Mouse (Mus musculus): ENCODE results near the gene Mfsd14a. TPM values are rescaled to one million over a fixed set of nuclear protein-coding genes. Genes with fewer than 3 reads are reported as not detected.

Gene Mfsd14a
- polyA plus RNA-seq, 1 experiment from 2014 or later = 82.2 TPM

DNA sequence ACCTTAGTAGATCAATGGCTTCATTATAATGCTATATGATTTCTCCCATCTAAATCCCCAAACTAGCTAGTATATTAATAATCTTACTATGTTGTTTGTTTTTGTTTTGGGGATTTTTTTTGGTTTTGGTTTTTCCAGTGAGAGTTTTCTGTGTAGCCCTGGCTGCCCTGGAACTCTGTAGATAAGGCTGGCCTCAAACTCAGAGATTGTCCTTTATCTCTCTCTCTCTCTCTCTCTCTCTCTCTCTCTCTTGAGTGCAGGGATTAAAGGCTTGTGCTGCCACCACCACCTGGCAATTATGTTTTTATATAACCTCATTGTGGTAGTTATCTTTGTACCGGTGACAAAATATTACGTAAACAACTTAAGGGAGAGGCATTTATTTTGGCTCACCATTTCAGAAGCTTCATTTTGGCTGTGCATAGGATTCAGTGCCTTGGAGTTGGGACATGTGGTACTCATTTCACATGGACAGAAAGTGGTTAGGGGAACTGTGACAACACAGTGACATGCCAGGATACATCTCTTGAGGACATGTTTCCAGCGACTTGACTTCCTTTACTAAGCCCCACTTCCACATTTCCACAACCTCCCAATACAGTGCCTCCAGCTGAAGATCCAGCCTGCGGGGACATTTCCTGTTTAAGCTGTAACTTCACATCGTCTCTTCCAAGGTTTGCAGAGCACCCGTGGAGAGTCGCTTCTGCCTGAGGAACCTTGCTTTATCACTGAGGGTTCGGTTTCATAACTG, 47.0 kb downstream of the Mfsd14a start:
- Histone ChIP-seq H3K27me3 (ENCODE audit: poor library complexity, severe bottlenecking) (no peaks in the 10 kb centered on the region), H3K36me3 (replicated peaks) (peaks cover 73% of the 10 kb centered on the region), H3K4me3 (no peak overlapping the region), H3K4me1 (no peaks in the 10 kb centered on the region), H3K27ac (no peak overlapping the region), H3K9me3 (no peaks in the 10 kb centered on the region)
- WGBS = 92% methylated on average over 8 of the region's 8 CpGs
- no peak for DNase-seq (ENCODE audit: extremely low spot score, low spot score)

DNA sequence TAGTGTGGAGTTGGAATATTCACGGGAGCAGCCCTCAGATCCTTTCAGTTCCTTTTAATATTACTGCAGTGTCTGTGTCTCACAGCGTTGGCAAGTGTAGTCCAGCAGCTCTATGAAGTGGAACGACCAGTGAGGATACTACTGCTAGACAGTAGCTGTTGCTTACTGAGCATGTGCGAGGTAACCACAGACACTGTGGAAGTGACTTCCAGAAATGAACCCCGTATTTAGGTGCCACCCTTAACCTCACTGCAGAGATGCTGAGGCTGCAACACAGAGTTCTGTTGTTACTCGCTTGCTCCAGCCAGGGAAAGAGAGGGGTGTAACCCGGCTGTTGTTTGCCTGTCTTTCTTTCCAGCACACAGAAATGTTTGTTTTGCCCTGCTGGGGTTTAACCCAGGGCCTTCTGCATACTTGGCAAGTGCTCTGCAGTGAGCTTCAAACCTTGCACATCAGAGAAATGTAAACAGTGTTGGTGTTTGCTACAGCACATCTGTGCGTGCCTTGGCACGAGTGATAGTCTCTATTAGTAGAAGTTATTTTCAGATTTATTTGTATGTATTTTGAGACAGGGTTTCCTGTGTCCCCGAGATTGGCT, 48.1 kb downstream of the Mfsd14a start, which contains the start of gene Trmt13:
Trmt13 (minus strand) TSS at position 293 of the 598 bp plus-strand sequence.
- Histone ChIP-seq H3K4me3 (no peak within 1 kb of the TSS), H3K27me3 (ENCODE audit: poor library complexity, severe bottlenecking) (no peaks in the 10 kb centered on the region), H3K4me1 (no peaks in the 10 kb centered on the region), H3K27ac (no peak within 1 kb of the TSS), H3K9me3 (no peaks in the 10 kb centered on the region), H3K36me3 (replicated peaks) (peaks cover 73% of the 10 kb centered on the region)
- no peak for DNase-seq (ENCODE audit: extremely low spot score, low spot score)
- 89% methylated on average over 10 of the region's 10 CpGs for WGBS

DNA sequence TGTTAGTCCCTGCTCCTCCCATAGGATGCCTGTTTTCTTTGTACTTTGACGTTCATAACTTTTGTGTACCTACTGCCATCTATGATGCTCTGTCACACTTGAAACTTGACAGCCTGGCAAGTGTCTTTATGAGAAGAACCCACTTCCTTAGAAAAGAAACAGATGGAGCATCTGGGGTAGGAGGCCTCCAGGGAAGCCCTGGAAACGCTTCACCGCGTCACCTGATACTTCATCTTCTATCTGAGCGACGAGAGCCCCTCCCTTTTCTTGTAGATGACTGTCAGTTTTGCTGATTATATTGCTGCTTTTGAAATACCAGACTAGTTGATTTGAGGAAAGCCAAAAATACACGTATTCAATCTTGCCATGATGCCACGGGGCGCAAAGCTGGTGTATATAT, 57.9 kb downstream of the Mfsd14a start:
- 88% methylated on average over 9 of the region's 9 CpGs for WGBS
- no peaks in the 10 kb centered on the region for H3K27me3 ChIP-seq (ENCODE audit: poor library complexity, severe bottlenecking)

DNA sequence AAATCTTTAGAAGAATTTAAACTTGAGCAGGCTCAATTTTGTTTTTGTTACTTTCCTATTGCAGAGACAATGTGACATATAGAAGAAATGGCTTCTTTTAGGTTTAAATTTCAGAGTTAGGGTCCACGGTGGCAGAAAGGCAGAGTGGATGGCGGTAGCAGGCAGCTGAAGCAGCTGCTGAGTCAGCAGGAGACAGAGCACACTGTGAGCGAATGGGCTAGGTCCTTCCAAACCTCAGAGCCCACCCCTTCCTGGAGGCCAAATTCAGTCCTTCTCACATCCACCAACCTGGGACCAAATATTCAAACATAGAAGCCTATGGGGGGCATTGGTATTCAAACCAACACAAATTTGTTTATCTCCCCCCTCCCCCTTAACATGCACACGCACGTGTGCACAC, 60.7 kb downstream of the Mfsd14a start:
- H3K27ac ChIP-seq = no peak overlapping the region
- no peaks in the 10 kb centered on the region for H3K9me3 ChIP-seq
- no peak overlapping the region for H3K4me3 ChIP-seq
- H3K27me3 ChIP-seq (ENCODE audit: poor library complexity, severe bottlenecking) = no peaks in the 10 kb centered on the region
- no peaks in the 10 kb centered on the region for H3K4me1 ChIP-seq
- H3K36me3 ChIP-seq (replicated peaks) = peaks cover 39% of the 10 kb centered on the region
- 96% methylated on average over 5 of the region's 5 CpGs for WGBS
- DNase-seq (ENCODE audit: extremely low spot score, low spot score) = no peak

More for the DNA sequence above, 57.9 kb downstream of the Mfsd14a start:
- Histone ChIP-seq H3K9me3 (no peaks in the 10 kb centered on the region), H3K27ac (no peak overlapping the region), H3K4me1 (no peaks in the 10 kb centered on the region), H3K36me3 (replicated peaks) (peaks cover 50% of the 10 kb centered on the region), H3K4me3 (no peak overlapping the region)
- DNase-seq (ENCODE audit: extremely low spot score, low spot score) = no peak

DNA sequence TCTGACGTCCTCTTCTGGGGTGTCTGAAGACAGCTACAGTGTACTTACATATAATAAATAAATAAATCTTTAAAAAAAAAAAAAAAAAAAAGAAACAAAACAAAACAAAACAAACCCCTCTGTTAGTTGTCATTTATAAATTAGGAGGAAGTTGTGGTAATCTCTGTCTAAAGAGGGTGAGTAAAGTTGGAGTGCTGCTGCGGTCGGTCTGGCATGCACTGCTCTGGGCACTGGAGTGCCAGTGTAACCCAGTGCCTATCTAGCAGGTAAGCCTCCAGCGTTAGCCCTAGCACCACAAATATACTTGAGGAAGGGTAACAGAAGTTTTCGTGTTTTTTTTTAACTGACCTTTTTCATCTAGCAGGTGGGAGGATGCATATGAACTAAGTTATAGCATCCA, 61.5 kb downstream of the Mfsd14a start:
- Histone ChIP-seq H3K9me3 (no peaks in the 10 kb centered on the region), H3K4me1 (peaks cover 4% of the 10 kb centered on the region), H3K36me3 (replicated peaks) (peaks cover 34% of the 10 kb centered on the region), H3K4me3 (no peak overlapping the region), H3K27ac (no peak overlapping the region), H3K27me3 (ENCODE audit: poor library complexity, severe bottlenecking) (no peaks in the 10 kb centered on the region)
- 95% methylated on average over 5 of the region's 5 CpGs for WGBS
- no peak for DNase-seq (ENCODE audit: extremely low spot score, low spot score)

DNA sequence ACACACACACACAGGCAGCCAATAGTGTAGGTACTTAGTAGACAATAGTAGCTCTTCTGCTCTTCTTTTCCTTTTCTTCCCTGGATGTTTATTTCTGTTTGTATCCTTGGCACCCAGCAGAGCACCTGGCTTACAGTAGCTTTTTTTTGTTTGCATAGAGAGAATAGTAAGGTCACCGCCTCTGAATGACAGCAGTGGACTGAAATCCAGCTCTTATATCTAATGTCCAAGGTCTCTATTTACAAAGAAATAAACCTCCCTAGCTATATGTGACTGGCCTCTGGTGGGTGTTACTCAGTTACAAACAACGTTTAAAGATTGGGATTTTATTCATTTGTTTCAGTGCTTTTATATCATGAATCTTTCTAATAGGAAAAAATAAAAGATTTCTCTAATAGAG, 62.8 kb downstream of the Mfsd14a start:
- H3K4me1 ChIP-seq = peaks cover 9% of the 10 kb centered on the region
- H3K36me3 ChIP-seq (replicated peaks) = peaks cover 22% of the 10 kb centered on the region
- no peak overlapping the region for H3K27ac ChIP-seq
- no peaks in the 10 kb centered on the region for H3K27me3 ChIP-seq (ENCODE audit: poor library complexity, severe bottlenecking)
- H3K4me3 ChIP-seq = no peak overlapping the region
- DNase-seq (ENCODE audit: extremely low spot score, low spot score) = no peak
- H3K9me3 ChIP-seq = no peaks in the 10 kb centered on the region
- WGBS = 95% methylated on average over 2 of the region's 2 CpGs

DNA sequence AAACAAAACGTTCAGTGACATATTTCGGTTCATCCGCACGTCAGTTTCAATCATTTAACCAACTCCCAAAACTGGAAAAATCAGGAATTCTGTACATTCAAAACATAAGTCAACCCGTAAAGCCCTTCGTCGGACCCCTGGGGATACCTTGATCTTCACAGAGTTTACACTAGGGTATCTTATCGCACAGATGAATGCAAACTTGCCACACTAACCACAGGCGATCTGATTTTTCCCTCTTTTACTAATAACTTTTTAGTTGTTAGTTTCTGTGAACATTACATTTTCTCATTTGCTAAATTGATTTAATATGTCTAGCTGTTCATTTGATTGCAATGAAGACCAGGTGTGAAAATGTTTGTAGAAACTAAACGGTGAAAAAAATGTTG, 66.9 kb downstream of the Mfsd14a start:
- WGBS = 14% methylated on average over 10 of the region's 10 CpGs
- Histone ChIP-seq H3K4me1 (peaks cover 21% of the 10 kb centered on the region), H3K27me3 (ENCODE audit: poor library complexity, severe bottlenecking) (no peaks in the 10 kb centered on the region), H3K36me3 (replicated peaks) (peaks cover 35% of the 10 kb centered on the region), H3K27ac (peak overlapping the region; percentile 95), H3K9me3 (no peaks in the 10 kb centered on the region), H3K4me3 (peak overlapping the region; percentile 90)
- no peak for DNase-seq (ENCODE audit: extremely low spot score, low spot score)

DNA sequence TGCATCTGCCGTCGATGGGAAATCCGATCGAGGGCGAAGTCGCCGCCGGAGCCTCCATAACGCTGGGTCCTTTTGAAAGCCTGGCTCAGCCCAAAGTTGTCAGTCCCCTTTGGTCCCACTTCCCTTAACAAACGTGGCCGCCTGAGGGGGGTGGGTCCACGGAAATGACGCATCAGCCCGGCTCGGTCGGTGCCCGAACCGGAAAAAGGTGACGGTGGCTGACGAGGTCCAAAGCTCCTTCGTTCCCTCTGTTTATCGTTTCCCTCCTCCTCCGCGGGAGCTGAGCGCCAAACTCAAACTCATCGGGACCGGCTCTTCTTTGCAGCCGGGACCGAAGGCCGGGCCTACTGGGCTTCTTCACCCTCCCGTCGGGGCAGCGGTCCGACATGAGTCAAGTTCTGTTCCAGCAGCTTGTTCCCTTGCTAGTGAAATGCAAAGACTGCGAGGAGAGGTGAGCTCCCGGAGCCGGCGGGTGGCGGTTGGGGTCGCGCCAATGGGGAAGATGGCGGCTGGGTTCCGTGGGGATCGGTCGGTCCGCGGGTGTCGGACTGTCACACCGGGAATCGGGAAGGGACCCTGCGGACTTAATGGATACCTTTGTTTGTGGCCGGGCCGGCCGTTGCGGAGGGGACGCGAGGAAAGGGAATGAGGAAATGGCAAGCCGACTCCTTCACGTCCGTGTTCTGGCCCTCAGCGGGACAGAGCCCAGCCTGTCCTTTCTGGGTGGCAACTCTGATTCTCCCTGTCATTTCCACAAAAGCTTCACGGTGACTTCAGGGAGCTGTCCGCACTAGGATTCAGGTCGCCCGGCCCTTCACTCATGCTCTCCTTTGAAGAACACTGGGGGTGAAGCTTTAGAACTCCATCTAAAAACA, 67.5 kb downstream of the Mfsd14a start, which contains the start of gene Sass6:
Sass6 (plus strand) TSS at position 255 of the 875 bp plus-strand sequence.
- H3K9me3 ChIP-seq = no peaks in the 10 kb centered on the region
- peaks cover 41% of the 10 kb centered on the region for H3K36me3 ChIP-seq (replicated peaks)
- WGBS = under 1% methylated on average over 65 of the region's 65 CpGs
- peak within 1 kb of the TSS; percentile 90 for H3K4me3 ChIP-seq
- DNase-seq (ENCODE audit: extremely low spot score, low spot score) = peak; percentile 97
- H3K4me1 ChIP-seq = peaks cover 21% of the 10 kb centered on the region
- H3K27me3 ChIP-seq (ENCODE audit: poor library complexity, severe bottlenecking) = no peaks in the 10 kb centered on the region
- peak within 1 kb of the TSS; percentile 95 for H3K27ac ChIP-seq

DNA sequence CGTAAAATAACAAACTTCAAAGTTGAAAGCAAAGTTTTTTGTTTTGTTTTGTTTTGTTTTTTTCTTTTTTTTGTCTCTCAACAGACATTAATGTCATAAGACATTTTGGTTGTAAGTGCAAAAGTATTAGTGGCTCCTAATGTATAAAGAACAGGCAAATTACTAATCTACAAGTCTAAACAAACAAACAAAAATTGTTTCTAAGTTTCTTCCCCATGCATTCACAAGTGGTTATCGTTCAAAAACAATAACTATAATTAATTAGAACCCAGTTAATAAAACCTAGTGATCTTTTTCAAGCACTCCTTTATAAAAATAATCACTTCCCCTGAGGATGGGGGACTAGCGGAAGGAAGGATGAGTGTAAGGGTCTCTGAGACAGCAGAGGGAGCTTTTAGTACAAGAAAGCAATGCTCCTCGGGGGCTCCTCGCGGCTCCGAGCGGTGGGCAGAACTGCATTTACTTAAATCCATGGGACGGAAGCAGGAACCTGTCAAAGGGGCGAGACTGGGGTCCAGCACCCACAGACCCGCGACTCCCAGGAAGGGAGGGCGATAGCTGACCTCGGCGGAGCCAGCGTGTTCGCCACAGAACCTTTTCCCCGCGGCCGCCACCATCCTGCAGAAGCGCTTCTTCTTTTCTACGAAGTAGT, 68.3 kb downstream of the Mfsd14a start:
- Histone ChIP-seq H3K4me1 (peaks cover 21% of the 10 kb centered on the region), H3K36me3 (replicated peaks) (peaks cover 48% of the 10 kb centered on the region), H3K27me3 (ENCODE audit: poor library complexity, severe bottlenecking) (no peaks in the 10 kb centered on the region), H3K9me3 (no peaks in the 10 kb centered on the region), H3K4me3 (peak overlapping the region; percentile 90), H3K27ac (peak overlapping the region; percentile 95)
- no peak for DNase-seq (ENCODE audit: extremely low spot score, low spot score)
- 2% methylated on average over 22 of the region's 22 CpGs for WGBS

DNA sequence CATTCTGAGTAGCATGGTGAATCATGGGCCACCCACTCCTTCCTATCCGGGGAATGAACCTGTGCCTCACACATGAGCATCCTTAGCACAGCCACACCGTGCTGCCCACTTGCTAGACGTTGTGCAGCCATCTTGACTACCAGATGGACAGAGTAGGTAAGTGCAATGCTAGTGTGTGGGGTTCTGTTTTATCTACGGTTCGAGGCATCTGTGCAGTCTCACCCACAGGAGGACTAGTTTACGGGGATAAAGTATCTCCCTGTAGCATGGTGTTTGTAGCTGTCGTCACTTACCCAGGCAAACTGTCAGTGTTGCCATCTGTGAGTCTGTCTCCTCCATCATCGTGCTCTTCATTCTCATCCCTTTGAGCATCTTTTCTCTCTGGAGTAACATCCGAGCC, 80.3 kb downstream of the Mfsd14a start:
- no peak for DNase-seq (ENCODE audit: extremely low spot score, low spot score)
- 94% methylated on average over 9 of the region's 9 CpGs for WGBS
- H3K36me3 ChIP-seq (replicated peaks) = peaks cover 76% of the 10 kb centered on the region

More for the DNA sequence above, 80.3 kb downstream of the Mfsd14a start:
- Histone ChIP-seq H3K27me3 (ENCODE audit: poor library complexity, severe bottlenecking) (no peaks in the 10 kb centered on the region), H3K9me3 (no peaks in the 10 kb centered on the region), H3K27ac (no peak overlapping the region), H3K4me1 (no peaks in the 10 kb centered on the region), H3K4me3 (no peak overlapping the region)

Measured in forebrain, embryonic 10.5 days (tissue).